Mouse (Mus musculus) R1 (cell line): ENCODE measurements at regions not wholly inside any gene's neighbourhood (a gene's known extent, or its start where the extent isn't known, plus 50 kb on each side); places are given as distances from the start of the nearest gene placed in this dataset.
A peak's percentile ranks its signal among the peaks of the same experiment; 100 is the strongest.

Experiments used
- DNase-seq: peaks from one replicate; pipeline ENCODE4 v3.0.0-alpha.2; 2018; ENCODE audit warnings: low read depth, low spot score

DNA sequence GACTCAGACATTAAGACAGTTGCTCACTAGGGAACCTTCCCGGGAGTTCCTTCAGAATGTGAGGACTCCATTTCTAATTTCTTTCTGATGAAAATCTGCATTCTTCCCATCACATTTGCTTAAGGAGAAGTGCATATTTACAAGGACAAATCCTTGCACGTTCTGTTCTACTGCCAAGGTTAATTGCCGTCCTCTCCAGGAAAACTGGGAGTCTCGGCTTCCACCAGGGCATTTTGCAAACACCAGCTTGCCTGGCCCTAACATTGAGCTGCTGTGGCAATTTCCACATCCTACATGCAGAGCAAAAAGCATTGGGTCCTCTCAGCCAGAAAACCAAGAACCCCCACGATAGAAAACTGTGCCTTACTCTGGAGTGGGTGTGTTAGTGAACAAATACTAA, 91.5 kb upstream of the Noct start:
- DNase-seq = no peak

DNA sequence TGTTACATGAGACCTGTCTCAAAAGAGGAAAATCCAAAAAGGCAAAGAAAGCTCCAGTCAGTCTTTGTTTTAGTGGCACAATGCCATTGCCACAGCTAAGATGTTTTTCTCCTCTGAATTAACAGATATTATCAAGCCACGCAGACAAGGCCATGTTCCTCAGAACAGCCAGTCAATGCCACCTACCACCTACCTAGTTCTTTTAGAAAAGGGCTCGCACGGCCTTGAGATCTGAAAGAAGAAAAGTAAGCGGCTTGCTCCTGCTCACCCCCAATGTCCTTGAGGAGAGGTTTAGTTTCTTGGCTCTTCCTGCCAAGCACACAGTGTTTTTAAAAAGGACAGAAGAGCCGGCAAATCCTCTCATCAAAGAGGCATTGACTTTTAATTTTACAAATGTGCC, 88.7 kb upstream of the Noct start:
- DNase-seq = no peak

DNA sequence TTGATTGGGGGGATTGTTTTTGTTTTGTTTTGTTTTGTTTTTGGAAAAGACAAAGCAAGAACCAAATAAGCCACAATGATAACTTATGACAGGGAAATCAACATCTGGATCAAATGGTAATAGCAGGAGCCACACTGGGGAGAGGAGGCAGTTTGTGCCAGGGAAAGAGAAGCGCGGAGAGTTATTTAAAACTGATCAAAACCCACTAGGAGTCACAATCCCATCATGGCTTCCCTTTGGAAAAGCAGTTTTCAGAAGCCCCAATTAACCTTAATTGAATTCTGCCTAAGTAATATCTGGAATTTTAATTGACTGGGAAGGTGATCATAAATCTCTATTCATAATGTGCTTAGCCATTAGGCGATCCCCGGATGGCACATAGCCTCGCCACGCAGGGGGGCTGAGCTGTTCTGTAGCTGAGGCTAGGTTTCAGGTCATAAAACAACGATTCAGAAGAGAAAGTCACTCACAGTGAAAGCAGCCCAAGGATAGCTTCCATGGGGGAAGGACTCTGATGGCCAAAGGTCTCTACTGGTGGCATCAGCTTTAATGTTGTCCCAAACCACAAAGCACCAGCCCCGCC, 86.4 kb upstream of the Noct start:
- DNase-seq = no peak

DNA sequence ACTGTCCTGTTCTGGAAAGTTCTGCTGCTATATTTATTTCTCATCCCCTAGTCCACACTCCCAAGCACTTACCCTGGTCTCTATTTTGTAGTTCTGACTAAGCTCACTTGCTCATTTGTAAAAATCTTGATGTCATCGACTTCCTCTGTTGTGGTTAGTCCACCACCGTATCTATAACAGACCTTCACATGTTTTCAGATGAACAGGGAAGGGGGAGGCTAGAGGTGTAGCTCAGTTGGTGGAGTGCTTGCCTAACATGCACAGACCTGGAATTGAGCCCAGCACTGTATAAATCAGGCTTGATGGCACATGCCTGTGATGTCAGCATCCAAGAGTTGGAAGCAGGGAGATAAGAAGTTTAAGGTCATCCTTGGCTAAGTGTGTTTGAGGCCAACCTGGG, 78.3 kb upstream of the Noct start:
- no peak for DNase-seq

DNA sequence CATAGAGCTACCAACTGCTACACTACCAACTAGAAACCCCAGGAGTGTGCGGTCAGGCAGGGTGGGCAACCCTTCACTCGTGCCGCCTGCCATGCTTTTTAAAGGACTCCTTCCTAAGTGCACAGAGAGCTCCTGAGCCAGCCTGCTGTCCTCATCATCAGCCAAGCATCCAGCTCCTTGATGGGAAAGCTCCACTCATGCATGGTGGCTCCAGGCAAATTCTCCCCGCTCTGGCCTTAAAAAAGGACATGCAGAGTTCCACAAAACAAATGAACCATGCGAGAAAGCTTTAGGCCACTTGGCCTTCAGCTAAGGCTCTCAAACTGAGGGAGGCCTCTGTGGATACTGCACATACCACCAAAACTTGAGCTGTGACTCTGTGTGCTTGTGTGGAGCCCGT, 74.2 kb upstream of the Noct start:
- DNase-seq = no peak

DNA sequence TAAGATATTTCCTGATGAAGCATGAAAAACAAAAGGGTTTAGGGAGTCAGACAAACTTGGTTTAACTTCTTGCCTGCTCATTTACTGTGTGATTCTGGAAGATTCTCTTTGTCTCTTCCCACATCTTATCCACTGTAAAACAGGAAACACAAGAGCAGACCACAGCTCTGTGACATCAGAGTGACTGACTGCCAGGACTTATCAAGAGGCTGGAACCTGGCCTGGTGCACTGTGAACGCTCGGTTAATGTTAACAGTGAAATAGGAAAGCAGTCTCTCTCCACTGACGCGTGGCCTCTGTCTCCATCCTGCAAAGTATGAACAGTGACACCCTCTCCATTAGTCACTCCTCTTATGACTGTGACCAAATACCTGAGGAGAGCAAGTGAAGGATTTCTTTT, 73.1 kb upstream of the Noct start:
- DNase-seq = no peak

DNA sequence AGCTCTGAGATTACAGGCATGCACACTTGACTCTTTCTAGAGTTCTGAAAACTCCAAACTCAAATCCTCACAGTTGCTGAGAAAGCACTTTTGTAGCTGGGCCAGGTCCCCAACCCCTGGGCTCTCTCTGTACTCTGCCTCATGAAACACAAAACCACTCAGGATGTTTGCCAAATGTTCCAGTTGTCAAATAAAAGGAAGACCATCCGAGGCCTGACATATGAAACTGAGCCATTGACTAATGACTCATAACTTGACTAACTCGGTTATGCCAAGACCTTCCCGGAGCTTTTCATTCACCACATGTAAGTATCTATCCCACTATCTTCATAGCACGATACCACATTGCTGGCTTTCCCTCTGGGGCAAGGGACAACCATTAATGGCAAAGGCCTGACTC, 68.6 kb upstream of the Noct start:
- DNase-seq = no peak

DNA sequence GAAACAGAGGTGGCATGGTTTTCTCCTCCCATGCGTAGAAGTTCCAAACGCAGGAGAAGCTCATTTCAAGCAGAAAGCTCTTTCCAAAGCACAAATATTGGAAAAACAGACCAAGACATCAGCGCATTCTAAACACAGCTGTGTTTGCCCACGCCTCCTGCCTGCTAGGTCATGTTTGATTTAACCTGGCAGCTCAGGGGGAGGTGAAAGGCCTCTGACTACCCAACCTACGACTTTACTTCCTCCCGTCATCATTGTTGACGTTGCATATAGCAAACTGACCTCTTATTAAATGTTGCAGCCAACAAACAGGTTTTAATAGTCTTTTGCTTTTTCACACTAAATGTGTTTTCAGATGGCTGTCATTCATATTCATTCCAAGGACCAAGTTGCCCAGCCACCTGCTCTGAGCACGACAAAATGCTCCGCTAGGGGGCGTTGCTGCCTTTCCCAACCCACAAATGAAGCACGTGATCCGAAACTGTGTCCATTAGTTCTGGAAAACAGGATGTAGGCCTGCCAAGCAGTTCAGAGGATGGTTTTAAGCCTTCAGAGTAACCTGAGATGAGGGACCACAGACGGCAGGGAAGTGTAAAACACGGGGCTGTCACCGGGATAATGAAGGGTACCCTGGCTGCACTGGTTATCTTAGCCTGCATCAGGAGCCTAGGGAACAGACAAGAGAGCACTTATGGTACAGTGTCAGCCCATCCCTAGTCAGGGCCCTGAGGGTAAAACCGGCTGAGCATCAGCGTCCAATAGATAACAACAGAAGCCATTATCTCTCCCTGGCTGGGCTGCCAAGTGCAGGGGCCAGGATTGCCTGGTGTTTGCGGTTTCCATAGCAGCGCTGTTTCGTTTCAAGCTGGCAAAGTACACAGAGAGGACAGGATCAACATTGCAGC, 67.6 kb upstream of the Noct start:
- DNase-seq = peak; percentile 85

DNA sequence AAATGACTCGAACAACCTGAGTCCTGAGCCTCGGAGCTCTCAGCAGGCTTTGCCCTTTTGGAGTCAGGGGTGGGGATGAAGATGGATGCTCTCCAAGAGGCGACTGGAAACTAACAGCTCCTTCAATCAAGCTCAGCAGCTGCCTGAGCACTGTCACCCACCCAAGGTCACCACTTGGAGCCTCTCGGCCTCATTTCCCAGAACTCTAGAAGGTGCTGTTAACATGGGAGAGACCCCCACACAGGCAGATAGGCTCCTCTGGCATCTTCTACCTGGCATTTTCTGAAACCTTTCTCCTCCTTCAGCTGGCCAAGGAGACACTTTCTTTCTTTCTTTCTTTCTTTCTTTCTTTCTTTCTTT, 67.0 kb upstream of the Noct start:
- no peak for DNase-seq

DNA sequence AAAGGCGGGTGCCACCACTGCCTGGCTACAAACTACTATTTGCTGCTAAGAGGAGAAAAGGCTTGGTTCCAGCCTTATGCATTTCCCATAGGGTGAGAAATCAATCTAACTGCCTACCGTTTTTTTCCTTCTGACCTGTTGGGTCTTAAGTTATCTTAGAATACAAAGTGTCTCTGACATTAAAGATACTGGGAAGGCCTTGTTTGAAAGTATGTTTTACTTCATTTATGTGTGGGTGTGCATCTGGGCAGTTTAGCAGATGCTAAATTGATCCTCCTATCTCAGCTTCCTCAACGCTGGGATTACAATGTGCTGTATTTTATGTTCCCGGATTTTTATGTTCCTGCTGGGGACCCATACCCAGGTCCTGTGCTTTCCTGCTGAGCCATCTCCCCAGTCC, 65.8 kb upstream of the Noct start:
- no peak for DNase-seq

DNA sequence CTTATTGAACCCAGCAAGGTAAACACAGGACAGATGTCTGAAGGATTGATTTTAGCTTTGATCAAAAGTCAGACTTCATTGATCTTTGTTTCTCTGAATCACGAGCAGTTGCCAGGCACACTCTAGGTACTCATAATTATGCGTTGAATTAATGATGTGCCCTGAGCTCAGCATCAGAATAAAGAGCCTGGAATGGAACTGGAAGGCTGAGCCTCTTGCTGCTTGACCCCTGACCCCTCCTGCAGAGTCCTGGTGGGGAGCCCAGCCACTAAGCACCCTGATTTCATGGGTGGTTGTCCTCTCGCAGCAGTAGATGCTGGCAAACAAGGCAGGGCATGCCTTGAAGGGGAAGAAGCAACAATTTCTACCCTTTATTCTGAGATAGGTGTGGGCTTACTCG, 64.9 kb upstream of the Noct start:
- no peak for DNase-seq

DNA sequence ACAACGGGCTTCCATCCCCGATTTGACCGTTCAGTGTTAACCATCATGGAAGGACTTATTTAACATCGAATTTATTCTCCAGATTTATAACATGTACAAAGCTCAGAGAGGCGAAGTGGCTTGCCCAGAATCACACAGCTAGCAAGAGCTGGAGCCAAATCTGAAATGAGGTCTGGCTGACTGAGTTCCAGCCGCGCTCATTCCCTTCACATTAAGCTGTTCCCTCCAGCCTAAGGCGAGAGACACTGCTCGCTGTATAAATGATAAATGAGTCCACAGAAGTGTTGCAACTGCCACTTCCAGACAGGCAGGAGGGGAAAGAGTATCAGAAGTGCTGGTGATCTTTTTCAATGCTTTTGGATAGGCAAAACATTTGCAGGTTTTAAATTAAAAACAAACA, 64.4 kb upstream of the Noct start:
- DNase-seq = no peak

DNA sequence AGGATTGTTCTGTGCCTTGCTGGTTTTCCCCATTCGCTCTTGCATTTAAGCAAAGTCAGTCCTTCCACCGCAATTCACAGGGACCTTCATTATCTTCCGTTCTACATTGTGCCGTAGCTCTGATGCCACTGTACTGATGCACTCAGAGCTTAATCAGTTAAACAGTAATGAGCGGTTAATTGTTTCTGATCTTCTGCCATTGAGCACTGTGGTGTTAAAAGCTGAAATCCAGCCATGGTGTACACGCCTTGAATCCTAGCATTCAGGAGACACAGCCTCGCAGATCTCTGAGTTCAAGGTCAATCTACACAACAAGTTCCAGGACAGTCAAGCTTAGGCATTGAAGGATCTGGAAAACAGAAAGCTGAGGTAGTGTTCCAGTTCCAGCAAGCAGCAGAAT, 63.6 kb upstream of the Noct start:
- no peak for DNase-seq

DNA sequence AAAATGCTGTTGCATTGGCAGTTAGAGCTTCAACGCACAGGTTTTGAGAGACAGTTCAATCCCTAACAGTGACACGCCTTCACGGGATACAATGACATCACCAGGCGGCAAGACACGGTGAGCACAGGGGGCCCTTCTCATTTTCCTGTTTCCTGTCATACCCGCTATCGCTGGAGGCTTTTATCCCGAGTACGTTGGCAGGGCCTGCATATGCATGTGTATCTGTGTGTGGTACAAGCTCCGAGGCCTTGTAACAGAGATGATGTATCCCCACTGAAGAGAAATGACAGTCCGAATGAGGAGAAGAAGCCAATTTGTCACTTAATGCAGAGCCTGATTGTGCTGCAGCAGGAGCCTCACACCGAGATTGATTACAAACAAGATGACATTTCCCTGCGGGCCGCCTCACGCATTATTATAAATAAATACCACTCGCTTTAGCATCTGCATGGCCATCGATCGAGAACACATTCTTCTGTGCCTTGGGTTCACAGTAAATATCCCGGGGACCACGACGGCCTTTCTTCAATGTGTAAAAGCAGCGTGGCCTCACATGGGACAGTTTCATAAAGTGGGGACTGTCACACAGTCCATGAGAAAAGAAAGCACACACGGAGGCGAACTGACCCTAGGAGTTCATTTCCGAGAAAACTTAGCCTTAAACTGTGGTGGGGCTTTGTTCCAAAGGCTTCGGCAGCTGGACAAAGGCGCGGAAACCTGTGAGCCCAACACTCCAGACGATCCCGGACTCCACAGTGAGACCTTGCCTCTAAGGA, 54.9 kb upstream of the Noct start:
- DNase-seq = no peak

DNA sequence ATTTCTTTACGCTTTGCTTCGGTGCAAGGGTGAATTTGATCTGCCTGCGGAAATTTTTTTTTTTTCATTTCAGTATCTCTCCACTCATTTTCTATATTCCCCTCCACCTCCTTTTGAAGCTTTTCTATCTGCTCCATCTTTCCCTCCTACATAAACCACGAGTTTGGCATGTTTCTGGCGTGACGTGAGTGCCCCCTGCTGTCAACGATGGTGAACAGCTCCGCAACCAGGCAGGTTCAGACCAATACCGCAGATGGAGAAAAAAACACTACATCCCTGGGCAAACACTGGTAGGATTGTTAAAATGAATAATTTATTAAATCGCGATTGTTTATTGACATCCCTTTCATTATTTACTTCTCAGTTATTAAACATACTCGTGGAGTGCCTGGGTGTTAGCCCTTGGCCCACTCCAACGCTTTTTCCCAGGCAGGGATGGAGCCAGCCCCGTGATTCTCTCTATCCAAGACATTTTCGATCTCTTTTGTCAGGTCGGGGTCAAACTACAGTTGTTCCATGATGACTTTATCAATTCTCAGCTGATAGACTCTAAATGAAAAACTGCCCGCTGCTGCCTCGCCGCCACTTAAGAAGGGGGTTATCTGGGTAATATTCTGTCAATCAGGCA, 53.9 kb upstream of the Noct start:
- peak; percentile 76 for DNase-seq
